Mouse (Mus musculus): ENCODE measurements around the gene Olfr669.
"Not testable (repeated sequence)": the region's sequence is repeated elsewhere in the genome, so short reads cannot be mapped to it uniquely, and the experiment has no call there.

Olfr669 gene

DNA sequence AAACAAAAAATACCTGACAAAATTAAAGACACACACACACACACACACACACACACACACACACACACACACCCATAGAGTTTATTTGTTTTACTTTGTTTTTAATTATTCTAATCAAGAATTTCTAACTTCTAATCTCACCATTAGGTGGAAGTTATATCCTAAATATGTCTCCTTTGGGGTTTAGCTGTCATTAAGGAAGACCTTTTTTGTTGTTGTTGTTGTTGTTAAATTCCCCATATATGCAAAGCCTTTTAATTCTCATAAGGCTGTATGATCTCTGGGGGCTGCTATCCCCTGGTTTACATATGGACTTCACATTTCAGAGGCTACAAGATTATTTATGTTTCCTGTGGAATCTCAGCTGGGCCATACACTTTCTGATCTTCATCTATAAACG, at the start of gene Olfr669:
Gene Olfr669 (plus strand): TSS at position 301 of the 400 bp plus-strand sequence.
- DNase-seq (ENCODE audit: low spot score): no peak

- DNase-seq (ENCODE audit: low spot score): no peak
Measured at GRCm38 (mm10) chr7:104895852-104896251, 38.2 kb upstream of the Olfr669 start, which contains the start of gene Olfr666. Gene Olfr666, minus strand, starts transcription at chr7:104895952.

DNA sequence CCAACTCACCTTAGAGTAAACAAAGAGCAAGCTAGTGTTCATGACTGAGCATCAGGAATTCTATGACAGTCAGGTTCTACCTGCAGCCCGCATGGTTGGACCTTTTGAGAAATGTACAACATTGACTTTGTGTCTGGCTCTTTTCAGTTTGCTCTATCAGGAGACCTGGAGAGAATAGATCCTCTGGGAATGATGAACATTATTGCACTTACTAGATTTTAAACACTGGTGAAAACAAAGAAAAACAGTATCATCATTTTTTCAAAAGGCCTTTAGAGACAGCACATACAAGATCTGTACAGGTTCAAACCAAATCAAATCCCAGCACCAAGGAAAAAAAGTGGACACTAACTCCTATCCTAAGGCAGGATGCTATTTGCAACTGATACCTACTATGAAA, 12.7 kb upstream of the Olfr669 start, which contains the start of gene Olfr667:
Gene Olfr667 (minus strand): TSS at position 101 of the 400 bp plus-strand sequence.
- DNase-seq (ENCODE audit: low spot score): no peak

- no peak for DNase-seq (ENCODE audit: low spot score)
Measured at GRCm38 (mm10) chr7:104927957-104928356, 6.1 kb upstream of the Olfr669 start, which contains the start of gene Olfr668. Gene Olfr668, minus strand, starts transcription at chr7:104928057.

DNA sequence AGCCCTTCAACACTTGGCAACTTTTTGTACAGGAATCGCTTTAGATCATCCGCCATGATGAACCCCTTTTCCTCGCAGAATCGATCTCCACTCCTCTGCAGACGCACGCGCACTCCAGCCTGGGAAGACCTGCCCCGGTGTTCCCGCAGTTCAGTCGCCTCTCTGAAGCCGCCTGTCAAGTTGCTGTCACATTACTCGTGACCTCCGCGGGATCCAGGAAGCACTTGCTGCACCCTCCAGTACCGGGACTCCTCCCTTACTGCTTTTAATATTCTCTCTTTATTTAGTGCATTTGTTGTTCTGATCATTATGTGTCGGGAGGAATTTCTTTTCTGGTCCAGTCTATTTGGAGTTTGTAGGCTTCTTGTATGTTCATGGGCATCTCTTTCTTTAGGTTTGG, 16.2 kb downstream of the Olfr669 start:
- DNase-seq (ENCODE audit: low spot score): not testable (repeated sequence)

DNA sequence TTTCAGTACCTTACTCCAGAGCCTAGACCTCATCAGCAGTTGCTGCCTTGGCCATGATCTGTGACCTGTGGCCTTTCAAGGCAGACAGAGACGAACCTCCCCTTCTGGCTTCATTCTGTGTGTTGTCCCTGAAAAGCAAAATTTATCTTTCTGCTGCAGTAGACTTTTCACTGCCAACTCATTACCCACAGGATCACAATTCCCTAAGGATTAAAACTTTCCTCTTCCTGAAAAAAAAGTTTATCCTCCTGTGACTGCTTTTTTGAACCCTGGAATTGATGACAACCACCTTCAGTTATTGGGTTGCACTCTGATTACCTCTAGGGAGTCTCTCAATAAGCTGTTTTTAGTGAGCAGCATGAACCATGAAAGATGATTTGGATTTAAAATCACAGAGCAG, 28.5 kb downstream of the Olfr669 start, which contains the start of gene Olfr670:
Gene Olfr670 (minus strand): TSS at position 101 of the 400 bp plus-strand sequence.
- no peak for DNase-seq (ENCODE audit: low spot score)

GRCm38 (mm10) chr7:104972507-104972906, 38.5 kb downstream of the Olfr669 start:
- not testable (repeated sequence) for DNase-seq (ENCODE audit: low spot score)

- DNase-seq (ENCODE audit: low spot score): no peak
Measured at GRCm38 (mm10) chr7:104979026-104979425, 45.0 kb downstream of the Olfr669 start, which contains the start of gene Olfr671. Gene Olfr671, minus strand, starts transcription at chr7:104979126.
